Mouse (Mus musculus) limb, embryonic 11.5 days (tissue): ENCODE data around the gene Ccnj. TPM values are rescaled to one million over a fixed set of nuclear protein-coding genes. Genes with fewer than 3 reads are reported as not detected.
A peak's percentile ranks its signal among the peaks of the same experiment; 100 is the strongest.

Source experiments
- ATAC-seq: fragments of 200-750 bp; cut with Nextera tagmentation; 2 replicates; pipeline ENCODE4 v1.8.0; 2017; ENCODE audit warnings: low read depth; ENCODE audit not compliant: insufficient number of reproducible peaks, low FRiP score, low TSS enrichment
- DNase-seq: peaks from one replicate; pipeline ENCODE4 v3.0.0-alpha.2; 2015; ENCODE audit warnings: low spot score
- H3K27ac ChIP-seq: fragments of 300-500 bp; sonication (generic); replicated peaks from 2 replicates; pipeline ENCODE4 v1.5.1; 2014; ENCODE audit warnings: low read depth, mild to moderate bottlenecking, low read length
- H3K27me3 ChIP-seq: fragments of 300-500 bp; sonication (generic); 2 replicates; pipeline ENCODE4 v1.6.1; 2014; ENCODE audit warnings: mild to moderate bottlenecking, low read length, mixed read lengths; ENCODE audit not compliant: control insufficient read depth, insufficient read depth
- H3K36me3 ChIP-seq: fragments of 300-500 bp; sonication (generic); 2 replicates; pipeline ENCODE4 v1.6.1; 2014; ENCODE audit warnings: mild to moderate bottlenecking, low read length, moderate library complexity, mixed read lengths; ENCODE audit not compliant: control insufficient read depth, insufficient read depth
- H3K4me1 ChIP-seq: fragments of 300-500 bp; sonication (generic); 2 replicates; pipeline ENCODE4 v1.6.1; 2014; ENCODE audit warnings: low read length, mixed read lengths; ENCODE audit not compliant: control insufficient read depth, insufficient read depth
- H3K4me2 ChIP-seq: fragments of 300-500 bp; sonication (generic); 2 replicates; pipeline ENCODE4 v1.6.1; 2014; ENCODE audit warnings: low read depth, mild to moderate bottlenecking, moderate library complexity; ENCODE audit not compliant: severe bottlenecking
- H3K4me3 ChIP-seq: fragments of 300-500 bp; sonication (generic); 2 replicates; pipeline ENCODE4 v1.5.1; 2014; ENCODE audit warnings: low read depth, low read length
- H3K9ac ChIP-seq: fragments of 300-500 bp; sonication (generic); 2 replicates; pipeline ENCODE4 v1.6.1; 2014; ENCODE audit warnings: mild to moderate bottlenecking, low read length
- H3K9me3 ChIP-seq: fragments of 300-500 bp; sonication (generic); 2 replicates; pipeline ENCODE4 v1.6.1; 2016; ENCODE audit warnings: low read length; ENCODE audit not compliant: control insufficient read depth
- WGBS: fragments of 180-500 bp; shearing (Covaris S2); extraction: QIAGEN DNeasy Blood & Tissue Kit; methylation state at CpG from one replicate; pipeline ENCODE4 v1.1.7; 2014; 5-methylcytosine and 5-hydroxymethylcytosine counted together
- polyA plus RNA-seq: library from polyadenylated mRNA; unstranded; fragments of >200 nt; fragmentation: Nextera tagmentation; extraction: Ambion mirVana; gene quantifications from 2 replicates; pipeline ENCODE4 v1.2.1, GENCODE M21; 2014

Ccnj gene
- polyA plus RNA-seq, result 33.5 and 37.2 TPM in 2 replicates

GRCm38 (mm10) chr19:40830703-40831415 is at the start of gene Ccnj:
Gene Ccnj, plus strand, starts transcription at chr19:40831279.
- Histone ChIP-seq H3K9ac (peak within 1 kb of the TSS; percentile 99), H3K27ac (peak within 1 kb of the TSS; percentile 90), H3K4me1 (peaks cover 2% of the 10 kb centered on the region; the same call in 1 of the 2 replicates), H3K27me3 (no peaks in the 10 kb centered on the region), H3K36me3 (no peaks in the 10 kb centered on the region), H3K4me3 (peak within 1 kb of the TSS; percentile 83), H3K4me2 (peak within 1 kb of the TSS; percentile 71), H3K9me3 (no peaks in the 10 kb centered on the region)
- DNase-seq, result peak; percentile 95
- WGBS, result under 1% methylated on average over 71 of the region's 71 CpGs
- ATAC-seq, result peak; percentile 98

DNA sequence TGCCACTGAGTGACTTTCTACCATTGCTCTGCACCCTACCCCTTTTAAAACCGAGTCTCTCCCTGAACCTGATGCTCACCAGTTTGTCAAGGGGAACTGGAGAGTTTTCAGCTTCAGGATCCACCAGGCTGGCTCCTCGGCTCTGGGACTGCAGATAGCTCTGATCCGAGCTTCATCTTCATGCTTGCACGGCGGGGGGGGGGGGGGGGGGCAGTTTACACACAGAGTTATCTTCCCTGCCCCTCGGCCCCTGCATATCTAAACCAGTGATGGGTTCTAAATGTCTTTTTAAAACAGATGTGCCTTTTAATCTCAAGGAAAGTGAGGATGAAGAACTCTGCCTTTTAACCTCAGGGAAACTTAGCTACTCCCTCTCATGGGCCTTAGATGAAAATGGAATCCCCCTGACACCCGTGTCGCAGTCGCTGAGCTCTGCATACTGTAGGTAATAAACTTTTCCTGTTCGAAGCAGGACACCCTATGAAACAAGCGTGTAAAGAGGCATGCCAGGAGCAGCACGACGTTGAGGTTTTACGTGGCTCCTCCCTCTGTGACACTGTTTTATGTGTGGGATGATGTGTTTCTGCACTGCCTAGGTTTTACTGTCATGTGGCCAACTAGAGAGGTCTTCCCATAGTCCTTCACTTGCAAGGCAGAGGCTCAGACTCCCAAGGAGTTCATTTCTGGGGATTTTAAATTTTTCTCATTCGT is 42.9 kb upstream of the Ccnj start:
- no peak overlapping the region for H3K4me3 ChIP-seq
- no peak for ATAC-seq
- no peak for DNase-seq
- H3K4me1 ChIP-seq, result no peaks in the 10 kb centered on the region
- no peak overlapping the region for H3K27ac ChIP-seq
- no peak overlapping the region for H3K4me2 ChIP-seq
- 71% methylated on average over 15 of the region's 15 CpGs for WGBS
- no peaks in the 10 kb centered on the region for H3K27me3 ChIP-seq
- no peaks in the 10 kb centered on the region for H3K9me3 ChIP-seq
- no peak overlapping the region for H3K9ac ChIP-seq
- no peaks in the 10 kb centered on the region for H3K36me3 ChIP-seq

DNA sequence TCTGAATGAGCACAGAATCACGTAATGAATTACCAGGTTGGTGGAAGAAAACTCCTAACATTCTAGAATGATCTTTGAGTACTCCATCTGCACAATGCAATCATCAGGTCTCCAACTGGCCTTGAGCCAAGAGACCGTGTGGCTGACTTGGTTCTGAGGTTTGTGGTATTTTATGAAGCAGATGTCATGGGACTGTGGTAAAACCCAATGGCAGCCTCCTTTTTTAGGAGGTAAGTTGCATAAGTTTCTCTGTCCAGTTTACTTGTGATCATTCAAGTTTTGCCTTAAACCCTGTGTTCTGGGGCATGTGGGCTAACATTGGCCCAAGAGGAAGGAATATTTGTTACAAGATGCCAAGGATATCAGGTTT is 42.4 kb upstream of the Ccnj start:
- H3K27me3 ChIP-seq, result no peaks in the 10 kb centered on the region
- H3K9me3 ChIP-seq, result no peaks in the 10 kb centered on the region
- H3K36me3 ChIP-seq, result no peaks in the 10 kb centered on the region
- ATAC-seq, result no peak
- no peaks in the 10 kb centered on the region for H3K4me1 ChIP-seq
- no peak overlapping the region for H3K4me3 ChIP-seq
- 85% methylated on average over 2 of the region's 2 CpGs for WGBS
- H3K9ac ChIP-seq, result no peak overlapping the region
- no peak overlapping the region for H3K27ac ChIP-seq
- no peak overlapping the region for H3K4me2 ChIP-seq
- DNase-seq, result no peak

DNA sequence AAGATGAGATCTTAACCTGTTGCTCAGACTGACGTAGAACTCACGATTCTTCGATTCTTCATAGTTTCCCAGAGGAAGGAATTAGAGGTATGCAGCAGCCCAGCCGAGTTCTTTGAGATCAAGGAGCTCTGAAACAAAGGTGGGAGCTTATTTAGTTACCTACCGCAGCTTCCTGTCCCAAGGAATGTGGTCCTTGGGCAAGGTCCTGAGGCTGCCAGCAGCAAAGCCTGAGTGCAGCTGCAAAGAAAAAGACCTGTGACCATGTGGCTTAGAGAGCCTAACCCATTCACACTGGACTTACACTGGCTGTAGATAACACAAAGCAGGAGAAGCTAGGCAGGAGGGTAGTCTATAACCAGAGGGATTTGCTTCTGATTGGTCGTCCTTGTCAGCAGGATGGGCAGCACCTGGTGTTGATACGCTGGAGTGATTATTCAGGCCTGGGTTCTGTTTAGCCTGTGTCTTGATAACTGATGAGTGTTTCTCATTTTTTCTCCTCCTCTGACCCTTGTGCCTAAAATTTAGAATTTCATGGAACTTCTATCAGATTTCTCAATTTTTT is 25.8 kb upstream of the Ccnj start:
- Histone ChIP-seq H3K27ac (no peak overlapping the region), H3K4me2 (no peak overlapping the region), H3K36me3 (no peaks in the 10 kb centered on the region), H3K9ac (no peak overlapping the region), H3K27me3 (no peaks in the 10 kb centered on the region), H3K4me3 (no peak overlapping the region), H3K9me3 (no peaks in the 10 kb centered on the region), H3K4me1 (no peaks in the 10 kb centered on the region; the same call in 1 of the 2 replicates)
- ATAC-seq (no peak), DNase-seq (peak; percentile 22)
- 36% methylated on average over 7 of the region's 7 CpGs for WGBS

- H3K4me1 ChIP-seq, result no peaks in the 10 kb centered on the region; the same call in 1 of the 2 replicates
- no peak overlapping the region for H3K4me2 ChIP-seq
- H3K36me3 ChIP-seq, result no peaks in the 10 kb centered on the region
- DNase-seq (peak; percentile 22), ATAC-seq (no peak)
- H3K27me3 ChIP-seq, result no peaks in the 10 kb centered on the region
- no peaks in the 10 kb centered on the region for H3K9me3 ChIP-seq
- H3K4me3 ChIP-seq, result no peak overlapping the region
- no peak overlapping the region for H3K9ac ChIP-seq
- WGBS, result 68% methylated on average over 7 of the region's 7 CpGs
- H3K27ac ChIP-seq, result no peak overlapping the region
These were observed 21.2 kb upstream of the Ccnj start for GRCm38 (mm10) chr19:40809858-40810257.

- no peaks in the 10 kb centered on the region for H3K27me3 ChIP-seq
- 84% methylated on average over 4 of the region's 4 CpGs for WGBS
- H3K4me3 ChIP-seq, result no peak overlapping the region
- H3K4me2 ChIP-seq, result no peak overlapping the region
- DNase-seq (no peak), ATAC-seq (no peak)
- H3K9me3 ChIP-seq, result no peaks in the 10 kb centered on the region
- no peaks in the 10 kb centered on the region for H3K4me1 ChIP-seq
- no peak overlapping the region for H3K9ac ChIP-seq
- no peaks in the 10 kb centered on the region for H3K36me3 ChIP-seq
- H3K27ac ChIP-seq, result no peak overlapping the region
These were observed 19.2 kb upstream of the Ccnj start for GRCm38 (mm10) chr19:40811840-40812239.

DNA sequence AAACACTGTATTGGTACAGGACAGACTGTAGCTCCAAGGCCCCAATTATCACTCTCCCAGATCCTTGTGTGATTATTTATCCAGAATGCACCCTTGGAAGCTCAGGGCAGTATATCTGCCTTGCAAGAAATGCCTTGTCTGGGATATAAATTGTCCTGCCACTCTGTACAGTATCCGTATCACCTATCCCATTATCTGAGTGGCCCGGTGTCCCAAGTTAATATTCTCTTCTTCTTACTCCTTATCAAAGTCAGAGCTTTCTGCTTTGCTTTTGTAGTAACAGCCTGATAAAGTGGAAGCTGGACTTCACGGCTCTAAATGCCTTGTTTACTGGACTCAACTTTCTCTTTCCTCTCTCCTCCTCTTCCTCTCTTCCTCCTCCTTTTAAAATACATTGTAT is 18.3 kb upstream of the Ccnj start:
- Histone ChIP-seq H3K4me1 (no peaks in the 10 kb centered on the region), H3K36me3 (no peaks in the 10 kb centered on the region), H3K4me2 (no peak overlapping the region), H3K4me3 (no peak overlapping the region), H3K9ac (no peak overlapping the region), H3K27ac (no peak overlapping the region), H3K9me3 (no peaks in the 10 kb centered on the region), H3K27me3 (no peaks in the 10 kb centered on the region)
- ATAC-seq, result no peak
- no peak for DNase-seq
- whole genome bisulfite sequencing, result 87% methylated on average over 3 of the region's 3 CpGs

GRCm38 (mm10) chr19:40813385-40813784 is 17.7 kb upstream of the Ccnj start:
- H3K27me3 ChIP-seq, result no peaks in the 10 kb centered on the region
- H3K4me2 ChIP-seq, result no peak overlapping the region
- H3K4me3 ChIP-seq, result no peak overlapping the region
- H3K9me3 ChIP-seq, result no peaks in the 10 kb centered on the region
- H3K27ac ChIP-seq, result no peak overlapping the region
- H3K9ac ChIP-seq, result no peak overlapping the region
- H3K36me3 ChIP-seq, result no peaks in the 10 kb centered on the region
- ATAC-seq (no peak), DNase-seq (no peak)
- H3K4me1 ChIP-seq, result no peaks in the 10 kb centered on the region
- WGBS, result 68% methylated on average over 14 of the region's 14 CpGs
